11 mouse cellular contexts compared by ENCODE assay signal in genomic region chr3:121159566-121159965, GRCm38 (mm10). TPM values are rescaled to one million over a fixed set of nuclear protein-coding genes. Genes with fewer than 3 reads are reported as not detected.
DNase-seq lines count a peak whose midpoint lies in the region; ATAC-seq lines count a peak whose summit lies in the region.
"Had no signal": no experiment of that assay in that cellular context is flagged by ENCODE, and none has a peak within 500 bp of the region (broad histone marks: within the 10 kb centered on the region; RNA-seq: fewer than 3 reads in every experiment).

No protein-coding gene starts in this region.

- DNase-seq in forebrain, embryonic 10.5 days (ENCODE audit: extremely low spot score, low spot score), result no peak
- peak; percentile 12 to 23 for DNase-seq in spleen, postnatal 36 days (ENCODE audit: low spot score in 2 of 2)
- no peak for DNase-seq in spleen, postnatal 10 days (ENCODE audit: low spot score in 2 of 2)
- no peak for DNase-seq in testis, postnatal 14 days (ENCODE audit: low spot score)
- DNase-seq in gastrocnemius, postnatal 14 days, result no peak
- DNase-seq: heart, postnatal 4 days had no signal

- 0 out of 2 replicates have a peak, but pooled peaks have one; percentile 17 for ATAC-seq in forebrain, embryonic 12.5 days (ENCODE audit: low FRiP score)
- ATAC-seq in forebrain, embryonic 16.5 days, result peak; percentile 34
- peak; percentile 59 for ATAC-seq in neutrophil, adult 5-6 weeks (ENCODE audit: extremely low read depth, insufficient number of reproducible peaks, low FRiP score, poor library complexity, severe bottlenecking)

- H3K27ac ChIP-seq in forebrain, embryonic 12.5 days, result no peak overlapping the region
- H3K27ac ChIP-seq in forebrain, embryonic 10.5 days, result no peak overlapping the region
- peak overlapping the region; percentile 70 for H3K27ac ChIP-seq in forebrain, embryonic 16.5 days (ENCODE audit: low read length)
- H3K27ac ChIP-seq: liver, embryonic 14.5 days; neural tube, embryonic 13.5 days had no signal

- H3K27me3 ChIP-seq in forebrain, embryonic 12.5 days, result no peaks in the 10 kb centered on the region
- H3K27me3 ChIP-seq in forebrain, embryonic 10.5 days (ENCODE audit: poor library complexity, severe bottlenecking), result no peaks in the 10 kb centered on the region
- H3K27me3 ChIP-seq in forebrain, embryonic 16.5 days (replicated peaks; ENCODE audit: control insufficient read depth, insufficient read depth, low read length), result no peaks in the 10 kb centered on the region
- H3K27me3 ChIP-seq: neural tube, embryonic 13.5 days had no signal

- 84% methylated on average over 10 of the region's 10 CpGs for WGBS in forebrain, embryonic 12.5 days
- 85% methylated on average over 10 of the region's 10 CpGs for WGBS in forebrain, embryonic 10.5 days
- 51% methylated on average over 10 of the region's 10 CpGs for WGBS in forebrain, embryonic 16.5 days

- H3K9me3 ChIP-seq in forebrain, embryonic 12.5 days, result no peaks in the 10 kb centered on the region
- no peaks in the 10 kb centered on the region for H3K9me3 ChIP-seq in forebrain, embryonic 10.5 days
- H3K9me3 ChIP-seq in forebrain, embryonic 16.5 days (ENCODE audit: control insufficient read depth, low read length), result no peaks in the 10 kb centered on the region
- H3K9me3 ChIP-seq: neural tube, embryonic 13.5 days had no signal

- peaks cover 25% of the 10 kb centered on the region for H3K4me1 ChIP-seq in forebrain, embryonic 12.5 days
- H3K4me1 ChIP-seq in forebrain, embryonic 10.5 days, result peaks cover 30% of the 10 kb centered on the region
- H3K4me1 ChIP-seq in forebrain, embryonic 16.5 days (replicated peaks; ENCODE audit: control insufficient read depth, insufficient read depth, low read length), result peaks cover 33% of the 10 kb centered on the region

- no peak overlapping the region for H3K4me3 ChIP-seq in forebrain, embryonic 12.5 days (replicated peaks)
- H3K4me3 ChIP-seq in forebrain, embryonic 10.5 days, result no peak overlapping the region
- no peak overlapping the region for H3K4me3 ChIP-seq in forebrain, embryonic 16.5 days (replicated peaks; ENCODE audit: low read length)
- H3K4me3 ChIP-seq: neural tube, embryonic 13.5 days had no signal

- no peak overlapping the region for H3K4me2 ChIP-seq in forebrain, embryonic 12.5 days
- H3K4me2 ChIP-seq in forebrain, embryonic 16.5 days (ENCODE audit: low read length), result peak overlapping the region; percentile 45; the same call in 1 of the 2 replicates
- H3K4me2 ChIP-seq: neural tube, embryonic 13.5 days had no signal

- H3K9ac ChIP-seq in forebrain, embryonic 12.5 days, result no peak overlapping the region
- H3K9ac ChIP-seq in forebrain, embryonic 16.5 days (replicated peaks; ENCODE audit: low read depth, low read length), result no peak overlapping the region
- H3K9ac ChIP-seq: liver, embryonic 14.5 days; neural tube, embryonic 13.5 days had no signal

- H3K36me3 ChIP-seq in forebrain, embryonic 12.5 days (replicated peaks), result no peaks in the 10 kb centered on the region
- no peaks in the 10 kb centered on the region for H3K36me3 ChIP-seq in forebrain, embryonic 10.5 days (replicated peaks)
- H3K36me3 ChIP-seq in forebrain, embryonic 16.5 days (ENCODE audit: control insufficient read depth, insufficient read depth), result no peaks in the 10 kb centered on the region
- H3K36me3 ChIP-seq: neural tube, embryonic 13.5 days had no signal

- intact Hi-C loops in gastrocnemius, postnatal 14 days (cut with DNase I; ENCODE audit: low total_unique reads), result no loop called here

RNA-seq across cellular contexts. Expression of gene Rwdd3, which starts 11.9 kb away (rescaled TPM):
- 14.2 and 17.5 TPM in 2 replicates for polyA plus RNA-seq in forebrain, embryonic 12.5 days (2016; fragmentation: Nextera tagmentation; extraction: Ambion mirVana)
- 4.9 and 5.7 TPM in 2 replicates for polyA plus RNA-seq in forebrain, embryonic 10.5 days (2016; fragmentation: Nextera tagmentation; extraction: Ambion mirVana)
- 18.5 and 23.2 TPM in 2 replicates for polyA plus RNA-seq in forebrain, embryonic 16.5 days (2015; fragmentation: Nextera tagmentation; extraction: Ambion mirVana)
- 6.5 and 11.5 TPM in 2 replicates for total RNA-seq in neutrophil, adult 5-6 weeks (2017)
- total RNA-seq in gastrocnemius, postnatal 14 days (2021), result 1 to 10 TPM; 2.3 to 2.4 TPM

Comparison
In these comparisons a context has a peak if more than half of its experiments do, and no peak if none do; other contexts are left out.
1. DNase-seq: peak in spleen, postnatal 36 days (2 of 2); none in forebrain, embryonic 10.5 days (single experiment), spleen, postnatal 10 days (0 of 2), testis, postnatal 14 days (single experiment) and gastrocnemius, postnatal 14 days (single experiment).
2. Peak in every context shown above with its lines, with median percentiles within 50 percentile points of each other: ATAC-seq.